Mouse (Mus musculus) erythroblast, embryonic 14.5 days (primary cell): Measurements from ENCODE around the gene Tep1.
"Not testable (repeated sequence)": the region's sequence is repeated elsewhere in the genome, so short reads cannot be mapped to it uniquely, and the experiment has no call there.

Experiments
- GATA1 ChIP-seq: IDR thresholded peaks from 2 replicates; pipeline ENCODE4 v1.6.1; 2012; ENCODE audit warnings: low read length, inconsistent platforms, mixed read lengths
- TAL1 ChIP-seq: IDR thresholded peaks from 3 replicates; pipeline ENCODE4 v1.6.1; 2012; ENCODE audit warnings: low read length, inconsistent platforms, mixed read lengths

GRCm38 (mm10) chr14:50905327-50905726 is 35.0 kb upstream of the Tep1 start:
- not testable (repeated sequence) for TF ChIP-seq GATA1, TAL1
